Mouse (Mus musculus) spleen, adult 2 months (tissue): Measurements from ENCODE around the gene Msrb3.

Source experiments
- CTCF ChIP-seq: fragments of 200-500 bp; IDR thresholded peaks from 2 replicates; pipeline ENCODE4 v1.5.1; 2011; ENCODE audit warnings: mild to moderate bottlenecking, inconsistent platforms; ENCODE audit not compliant: insufficient read depth, insufficient read length, insufficient replicate concordance; ENCODE audit errors: extremely low read depth
- POLR2A ChIP-seq: fragments of 200-500 bp; IDR thresholded peaks from 2 replicates; pipeline ENCODE4 v1.6.1; 2011; ENCODE audit warnings: low read depth, low read length, inconsistent platforms

GRCm38 (mm10) chr10:120911971-120912370, 13.1 kb upstream of the Msrb3 start:
- TF ChIP-seq POLR2A (no peak), CTCF (no peak)
